ENCODE assay signal across 27 mouse cellular contexts in the genomic region with DNA sequence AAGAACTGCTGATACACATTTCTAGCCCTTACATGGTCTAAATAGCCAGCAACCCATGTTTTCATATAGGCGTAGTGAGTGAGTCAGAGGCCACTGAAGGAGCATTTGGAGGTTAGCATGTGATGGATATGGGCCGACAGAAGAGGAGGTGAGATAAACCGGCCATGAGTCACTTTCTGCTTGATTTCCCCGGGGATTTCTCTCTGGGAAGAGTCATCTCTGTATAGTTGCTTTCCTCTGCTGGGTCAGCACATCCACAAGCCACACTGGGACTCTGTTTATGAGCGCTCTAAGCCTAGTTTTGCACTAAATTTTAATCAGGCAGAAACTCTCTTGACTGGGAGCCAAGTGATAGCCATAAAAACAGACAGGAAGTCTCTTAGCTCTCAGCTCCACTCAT.
DNase-seq lines count a peak whose midpoint lies in the region; ATAC-seq and TF ChIP-seq lines count a peak whose summit lies in the region.
"Had no signal": no experiment of that assay in that cellular context is flagged by ENCODE, and none has a peak within 500 bp of the region (broad histone marks: within the 10 kb centered on the region; RNA-seq: fewer than 3 reads in every experiment).

No protein-coding gene starts in this region.

- no peak for TF ChIP-seq CTCF in liver, postnatal 0 days (IDR thresholded peaks at IDR 0.05; ENCODE audit: low read depth)
- TF ChIP-seq CTCF in CH12.LX (conservative IDR thresholded peaks at IDR 0.05 in 1 of 2, IDR thresholded peaks at IDR 0.05 in 1 of 2; ENCODE audit: low read depth in 2 of 2, low read length in 2 of 2), result no peak

- TF ChIP-seq RAD21 in CH12.LX (IDR thresholded peaks at IDR 0.05; ENCODE audit: low read depth, low read length), result no peak

- in situ Hi-C loops in CH12.LX (cut with MboI; ENCODE audit: low pct_ligation_motif_present, low pct_unique_long_range_greater_than_20kb, low sequenced_read_pairs), result no loop called here

- TF ChIP-seq EP300 in liver, postnatal 0 days (IDR thresholded peaks at IDR 0.05; ENCODE audit: low read depth), result no peak
- TF ChIP-seq EP300 in CH12.LX (IDR thresholded peaks at IDR 0.05; ENCODE audit: low read length), result no peak

- no peak overlapping the region for H3K27ac ChIP-seq in liver, postnatal 0 days (ENCODE audit: low read depth)
- H3K27ac ChIP-seq in liver, embryonic 12.5 days, result no peak overlapping the region
- H3K27ac ChIP-seq in CH12.LX (ENCODE audit: insufficient read depth, low read depth), result no peak overlapping the region
- H3K27ac ChIP-seq: forebrain, embryonic 10.5 days; forebrain, embryonic 13.5 days; gastrocnemius, adult 2 months; heart, embryonic 10.5 days; heart, embryonic 13.5 days; hindbrain, embryonic 14.5 days; hindbrain, postnatal 0 days had no signal

- no peak overlapping the region for H3K9ac ChIP-seq in liver, postnatal 0 days (replicated peaks)
- H3K9ac ChIP-seq in liver, embryonic 12.5 days, result no peak overlapping the region
- no peak overlapping the region for H3K9ac ChIP-seq in CH12.LX (ENCODE audit: insufficient read depth, low read depth)
- H3K9ac ChIP-seq: forebrain, embryonic 13.5 days; heart, embryonic 13.5 days; hindbrain, embryonic 14.5 days had no signal

- H3K9me3 ChIP-seq in liver, postnatal 0 days (ENCODE audit: low read length), result no peaks in the 10 kb centered on the region
- H3K9me3 ChIP-seq in liver, embryonic 12.5 days (replicated peaks), result no peaks in the 10 kb centered on the region
- H3K9me3 ChIP-seq in CH12.LX (replicated peaks; ENCODE audit: low read length), result peaks cover 23% of the 10 kb centered on the region
- H3K9me3 ChIP-seq: forebrain, embryonic 10.5 days; heart, embryonic 10.5 days; heart, embryonic 13.5 days had no signal

- no peaks in the 10 kb centered on the region for H3K36me3 ChIP-seq in liver, postnatal 0 days (replicated peaks; ENCODE audit: insufficient read depth, low read length)
- H3K36me3 ChIP-seq in liver, embryonic 12.5 days, result no peaks in the 10 kb centered on the region
- H3K36me3 ChIP-seq in CH12.LX (replicated peaks in 1 of 2; ENCODE audit: control insufficient read depth in 1 of 2, insufficient read depth in 1 of 2, low read length in 1 of 2), result no peaks in the 10 kb centered on the region
- H3K36me3 ChIP-seq: forebrain, embryonic 10.5 days; heart, embryonic 10.5 days; heart, embryonic 13.5 days had no signal

- no peak overlapping the region for H3K4me3 ChIP-seq in liver, postnatal 0 days (ENCODE audit: low read depth, low read length)
- no peak overlapping the region for H3K4me3 ChIP-seq in liver, embryonic 12.5 days
- H3K4me3 ChIP-seq in CH12.LX (replicated peaks in 1 of 3; ENCODE audit: low read depth in 2 of 3, low read length in 2 of 3, poor library complexity in 1 of 3), result no peak overlapping the region
- H3K4me3 ChIP-seq: forebrain, embryonic 10.5 days; forebrain, embryonic 13.5 days; gastrocnemius, adult 2 months; heart, embryonic 10.5 days; heart, embryonic 13.5 days had no signal

- ATAC-seq in liver, postnatal 0 days, result peak; percentile 27; the same call in 1 of the 2 replicates
- no peak for ATAC-seq in liver, embryonic 12.5 days
- ATAC-seq: activated CD4-positive, CD25-positive, alpha-beta regulatory T cell, adult 4 months; forebrain, embryonic 13.5 days; forebrain, embryonic 16.5 days; hindbrain, postnatal 0 days; inflammation-experienced regulatory T-cells, adult 6 months; intestine, embryonic 16.5 days had no signal

- no peak for DNase-seq in liver, postnatal 0 days
- peak; percentile 2 for DNase-seq in CH12.LX (ENCODE audit: extremely low read depth)
- peak; percentile 86 for DNase-seq in Muller cell, postnatal 12 days (ENCODE audit: inconsistent ontology term)
- DNase-seq in brain, adult 2 months (ENCODE audit: low read depth, low spot score), result peak; percentile 6
- DNase-seq in frontal cortex, postnatal 25 days (ENCODE audit: low spot score in 2 of 2), result no peak
- no peak for DNase-seq in layer of hippocampus, postnatal 25 days (ENCODE audit: extremely low spot score in 1 of 2, low spot score in 1 of 2)
- DNase-seq: adrenal gland, postnatal 14 days; cerebellum, adult 11-12 months; cerebellum, adult 9-10 months; cerebellum, postnatal 14 days; gastrocnemius, adult 2 months; gastrocnemius, postnatal 14 days; heart, adult 18-20 months; heart, postnatal 14 days; heart, postnatal 4 days; kidney, adult 18-20 months had no signal

- dilution Hi-C loops in CH12.LX (cut with MboI; ENCODE audit: extremely low pct_ligation_motif_present, extremely low pct_unique_long_range_greater_than_20kb, low sequenced_read_pairs), result no loop called here

- no peak overlapping the region for H3K4me2 ChIP-seq in liver, postnatal 0 days (ENCODE audit: low read depth, low read length)
- no peak overlapping the region for H3K4me2 ChIP-seq in liver, embryonic 12.5 days
- H3K4me2 ChIP-seq in CH12.LX (ENCODE audit: insufficient read depth, low read depth, poor library complexity, severe bottlenecking), result no peak overlapping the region
- H3K4me2 ChIP-seq: forebrain, embryonic 13.5 days; heart, embryonic 13.5 days; hindbrain, embryonic 14.5 days had no signal

- 58% methylated on average over 5 of the region's 5 CpGs for WGBS in liver, postnatal 0 days (ENCODE audit: insufficient replicate concordance)
- WGBS in liver, embryonic 12.5 days (ENCODE audit: insufficient replicate concordance), result 61% methylated on average over 5 of the region's 5 CpGs

- no peaks in the 10 kb centered on the region for H3K27me3 ChIP-seq in liver, postnatal 0 days (ENCODE audit: insufficient read depth, low read length)
- no peaks in the 10 kb centered on the region for H3K27me3 ChIP-seq in liver, embryonic 12.5 days (replicated peaks)
- H3K27me3 ChIP-seq in CH12.LX (replicated peaks), result no peaks in the 10 kb centered on the region
- H3K27me3 ChIP-seq: forebrain, embryonic 13.5 days; heart, embryonic 13.5 days had no signal

- no peaks in the 10 kb centered on the region for H3K4me1 ChIP-seq in liver, postnatal 0 days (ENCODE audit: insufficient read depth)
- no peaks in the 10 kb centered on the region for H3K4me1 ChIP-seq in liver, embryonic 12.5 days
- no peaks in the 10 kb centered on the region for H3K4me1 ChIP-seq in CH12.LX (ENCODE audit: control insufficient read depth in 1 of 2, insufficient read depth in 2 of 2)
- H3K4me1 ChIP-seq: forebrain, embryonic 10.5 days; forebrain, embryonic 13.5 days had no signal

- TF ChIP-seq POLR2A in CH12.LX (IDR thresholded peaks at IDR 0.05; ENCODE audit: low read depth, low read length), result no peak

- no peaks in the 10 kb centered on the region for H3K79me2 ChIP-seq in CH12.LX (replicated peaks; ENCODE audit: control insufficient read depth, extremely low read depth, insufficient read depth, poor library complexity, severe bottlenecking)

TF ChIP-seq in CH12.LX, 34 proteins besides CTCF, POLR2A, EP300 and RAD21:
- no peak for TF ChIP-seq ZKSCAN1 (IDR thresholded peaks at IDR 0.05; ENCODE audit: borderline replicate concordance, low read depth, low read length)
- TF ChIP-seq JUND (conservative IDR thresholded peaks at IDR 0.05; ENCODE audit: low read depth, low read length), result no peak
- TF ChIP-seq HCFC1 (IDR thresholded peaks at IDR 0.05; ENCODE audit: low read depth, low read length), result no peak
- TF ChIP-seq BHLHE40 (IDR thresholded peaks at IDR 0.05; ENCODE audit: low read depth, low read length), result no peak

Comparison
In these comparisons a context has a peak if more than half of its experiments do, and no peak if none do; other contexts are left out.
1. DNase-seq: peak in CH12.LX (single experiment), Muller cell, postnatal 12 days (single experiment) and brain, adult 2 months (single experiment); none in liver, postnatal 0 days (single experiment), frontal cortex, postnatal 25 days (0 of 2) and layer of hippocampus, postnatal 25 days (0 of 2).